Mouse (Mus musculus) stomach, embryonic 16.5 days (tissue): ENCODE measurements around the gene Gbgt1. TPM values are rescaled to one million over a fixed set of nuclear protein-coding genes. Genes with fewer than 3 reads are reported as not detected.

Experiments used
- ATAC-seq: fragments of 200-750 bp; cut with Nextera tagmentation; 2 replicates; pipeline ENCODE4 v1.8.0; 2017; ENCODE audit warnings: moderate number of reproducible peaks, moderate TSS enrichment; ENCODE audit not compliant: insufficient read depth, low FRiP score
- H3K27ac ChIP-seq: fragments of 300-500 bp; sonication (generic); 2 replicates; pipeline ENCODE4 v1.5.1; 2014; ENCODE audit warnings: low read length
- H3K27me3 ChIP-seq: fragments of 300-500 bp; sonication (generic); 2 replicates; pipeline ENCODE4 v1.6.1; 2014; ENCODE audit warnings: low read length, control low read depth, mixed read lengths; ENCODE audit not compliant: control insufficient read depth, insufficient read depth
- H3K36me3 ChIP-seq: fragments of 300-500 bp; sonication (generic); 2 replicates; pipeline ENCODE4 v1.6.1; 2014; ENCODE audit warnings: low read length; ENCODE audit not compliant: control insufficient read depth, insufficient read depth
- H3K4me1 ChIP-seq: fragments of 300-500 bp; sonication (generic); 2 replicates; pipeline ENCODE4 v1.6.1; 2014; ENCODE audit warnings: low read length, control low read depth, mixed read lengths; ENCODE audit not compliant: control insufficient read depth, insufficient read depth
- H3K4me2 ChIP-seq: fragments of 300-500 bp; sonication (generic); 2 replicates; pipeline ENCODE4 v1.6.1; 2014; ENCODE audit warnings: low read depth, low read length, mixed read lengths
- H3K4me3 ChIP-seq: fragments of 300-500 bp; sonication (generic); replicated peaks from 2 replicates; pipeline ENCODE4 v1.5.1; 2014; ENCODE audit warnings: mild to moderate bottlenecking, low read length
- H3K9ac ChIP-seq: fragments of 300-500 bp; sonication (generic); 2 replicates; pipeline ENCODE4 v1.6.1; 2014; ENCODE audit warnings: low read length
- H3K9me3 ChIP-seq: fragments of 300-500 bp; sonication (generic); replicated peaks from 2 replicates; pipeline ENCODE4 v1.6.1; 2016; ENCODE audit warnings: low read length, control low read depth; ENCODE audit not compliant: control insufficient read depth
- WGBS: fragments of 180-500 bp; shearing (Covaris S2); extraction: QIAGEN DNeasy Blood & Tissue Kit; methylation state at CpG from one replicate; pipeline ENCODE4 v1.1.7; 2014; 5-methylcytosine and 5-hydroxymethylcytosine counted together
- polyA plus RNA-seq: library from polyadenylated mRNA; unstranded; fragments of >200 nt; fragmentation: Nextera tagmentation; extraction: Ambion mirVana; gene quantifications from 2 replicates; pipeline ENCODE4 v1.2.1, GENCODE M21; 2015

The Gbgt1 gene
- polyA plus RNA-seq, 1 experiment from 2014 or later, result 3.5 TPM

GRCm38 (mm10) chr2:28547237-28548172 is 50.8 kb downstream of the Gbgt1 start:
- Histone ChIP-seq H3K9me3 (no peaks in the 10 kb centered on the region), H3K4me2 (no peak overlapping the region), H3K36me3 (peaks cover 36% of the 10 kb centered on the region), H3K4me3 (no peak overlapping the region), H3K27me3 (no peaks in the 10 kb centered on the region), H3K27ac (no peak overlapping the region), H3K9ac (no peak overlapping the region), H3K4me1 (no peaks in the 10 kb centered on the region)
- WGBS, result 50% methylated on average over 11 of the region's 11 CpGs
- ATAC-seq, result peak; percentile 48; the same call in 1 of the 2 replicates

GRCm38 (mm10) chr2:28549157-28549556 is 52.5 kb downstream of the Gbgt1 start:
- ATAC-seq, result no peak
- no peaks in the 10 kb centered on the region for H3K9me3 ChIP-seq
- peaks cover 28% of the 10 kb centered on the region for H3K36me3 ChIP-seq
- no peak overlapping the region for H3K4me2 ChIP-seq
- H3K9ac ChIP-seq, result no peak overlapping the region
- no peaks in the 10 kb centered on the region for H3K27me3 ChIP-seq
- no peak overlapping the region for H3K27ac ChIP-seq
- no peak overlapping the region for H3K4me3 ChIP-seq
- no peaks in the 10 kb centered on the region for H3K4me1 ChIP-seq
- 90% methylated on average over 13 of the region's 13 CpGs for WGBS

GRCm38 (mm10) chr2:28552301-28552700 is 55.6 kb downstream of the Gbgt1 start:
- Histone ChIP-seq H3K4me3 (no peak overlapping the region), H3K36me3 (peaks cover 23% of the 10 kb centered on the region), H3K27ac (no peak overlapping the region), H3K4me2 (no peak overlapping the region), H3K27me3 (no peaks in the 10 kb centered on the region), H3K4me1 (no peaks in the 10 kb centered on the region), H3K9me3 (no peaks in the 10 kb centered on the region), H3K9ac (no peak overlapping the region)
- ATAC-seq, result no peak
- WGBS, result 92% methylated on average over 5 of the region's 5 CpGs

Other genes with a start within 250 kb of the Gbgt1 start
- 3.3 and 4.2 TPM in 2 replicates for gene Ppp1r26, start 50.1 kb upstream of the Gbgt1 start, polyA plus RNA-seq
- 0.80 and 0.99 TPM in 2 replicates for gene 1700007K13Rik, start 30.6 kb upstream of the Gbgt1 start, polyA plus RNA-seq
- gene Mrps2, start 28.8 kb upstream of the Gbgt1 start, polyA plus RNA-seq, result 53.5 and 54.0 TPM in 2 replicates
- gene Gm10134, start 9.2 kb downstream of the Gbgt1 start, polyA plus RNA-seq, result 7.4 and 8.9 TPM in 2 replicates
- gene Ralgds, start 16.2 kb downstream of the Gbgt1 start, polyA plus RNA-seq, result 24.6 and 28.2 TPM in 2 replicates
- 562 and 718 TPM in 2 replicates for gene Cel, start 66.5 kb downstream of the Gbgt1 start, polyA plus RNA-seq
- 37.2 and 38.2 TPM in 2 replicates for gene Gtf3c5, start 86.9 kb downstream of the Gbgt1 start, polyA plus RNA-seq
- 4.3 and 6.5 TPM in 2 replicates for gene Gfi1b, start 125.1 kb downstream of the Gbgt1 start, polyA plus RNA-seq
- 16.5 and 18.8 TPM in 2 replicates for gene Tsc1, start 144.3 kb downstream of the Gbgt1 start, polyA plus RNA-seq
- 1.3 and 1.5 TPM in 2 replicates for gene Spaca9, start 202.8 kb downstream of the Gbgt1 start, polyA plus RNA-seq
- gene Ak8, start 203.3 kb downstream of the Gbgt1 start, polyA plus RNA-seq, result 0.46 and 1.2 TPM in 2 replicates